Mouse (Mus musculus) brain, embryonic 14.5 days (tissue): ENCODE results near the gene Trio.

Experiments
- CTCF ChIP-seq: fragments of 200-500 bp; IDR thresholded peaks from 2 replicates; pipeline ENCODE4 v1.5.1; 2012; ENCODE audit warnings: inconsistent platforms, mild to moderate bottlenecking, moderate library complexity, borderline replicate concordance; ENCODE audit not compliant: insufficient read depth, insufficient read length; ENCODE audit errors: extremely low read depth
- POLR2A ChIP-seq: fragments of 200-500 bp; IDR thresholded peaks from 2 replicates; pipeline ENCODE4 v1.6.1; 2012; ENCODE audit warnings: mild to moderate bottlenecking, inconsistent platforms, borderline replicate concordance; ENCODE audit not compliant: poor library complexity, insufficient read depth, insufficient read length, severe bottlenecking; ENCODE audit errors: extremely low read depth

DNA sequence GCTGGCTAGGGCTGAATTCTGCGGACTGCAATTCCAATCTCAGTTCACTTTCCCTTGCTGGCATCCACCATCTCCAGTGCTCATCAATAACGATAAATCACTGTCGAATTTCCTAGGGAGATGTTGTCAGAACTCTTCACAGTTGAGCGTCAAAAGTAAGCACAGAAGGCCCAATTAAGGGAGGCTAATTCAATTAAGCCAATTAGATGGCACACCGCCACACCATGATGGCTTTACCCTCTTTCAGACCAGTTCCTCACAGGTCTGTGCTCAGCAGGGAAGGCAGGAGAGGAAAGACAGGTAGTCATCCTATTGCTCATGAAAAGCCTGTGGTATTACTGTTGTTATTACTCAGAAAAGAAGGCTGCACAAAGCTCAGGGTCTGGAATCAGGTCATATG is 133.6 kb downstream of the Trio start:
- TF ChIP-seq CTCF (no peak), POLR2A (no peak)
